Mouse (Mus musculus) G1E (cell line): ENCODE results near the gene Mcm9. TPM values are rescaled to one million over a fixed set of nuclear protein-coding genes. Genes with fewer than 3 reads are reported as not detected.

Source experiments
- ATAC-seq: 2 replicates; pipeline ENCODE4 v1.8.0; 2016; ENCODE audit warnings: mild to moderate bottlenecking; ENCODE audit not compliant: insufficient number of reproducible peaks, poor library complexity, low FRiP score, severe bottlenecking; ENCODE audit errors: extremely low read depth
- DNase-seq: peaks from one replicate; pipeline ENCODE4 v3.0.0; 2012; ENCODE audit warnings: low spot score
- H3K27me3 ChIP-seq: 2 replicates; pipeline ENCODE4 v1.6.1; 2012; ENCODE audit warnings: mild to moderate bottlenecking, low read length, inconsistent platforms; ENCODE audit not compliant: insufficient read depth
- H3K36me3 ChIP-seq: replicated peaks from 2 replicates; pipeline ENCODE3; 2012; ENCODE audit warnings: mild to moderate bottlenecking, inconsistent platforms
- H3K4me1 ChIP-seq: 2 replicates; pipeline ENCODE4 v1.6.1; 2012; ENCODE audit warnings: low read depth, low read length, inconsistent platforms, mixed read lengths; ENCODE audit not compliant: insufficient read depth
- H3K4me3 ChIP-seq: 2 replicates; pipeline ENCODE4 v1.5.1; 2012; ENCODE audit warnings: low read depth, mild to moderate bottlenecking, inconsistent platforms, low read length, moderate library complexity, mixed read lengths
- H3K9me3 ChIP-seq: replicated peaks from 2 replicates; pipeline ENCODE4 v1.6.1; 2012; ENCODE audit warnings: inconsistent platforms
- CTCF ChIP-seq: IDR thresholded peaks from 2 replicates; pipeline ENCODE4 v1.5.1; 2012; ENCODE audit warnings: low read depth, low read length, inconsistent platforms, mixed read lengths
- GATA1 ChIP-seq: IDR thresholded peaks from 2 replicates; pipeline ENCODE4 v1.6.1; 2012; ENCODE audit warnings: borderline replicate concordance, low read length, inconsistent platforms, mixed read lengths
- GATA2 ChIP-seq: IDR thresholded peaks from 2 replicates; pipeline ENCODE4 v1.6.1; 2012; ENCODE audit warnings: low read depth, low read length, inconsistent platforms, borderline replicate concordance
- POLR2AphosphoS5 ChIP-seq: IDR thresholded peaks from 2 replicates; pipeline ENCODE4 v1.6.1; 2012; ENCODE audit warnings: low read depth, low read length, inconsistent platforms; ENCODE audit not compliant: insufficient replicate concordance
- TAL1 ChIP-seq: conservative IDR thresholded peaks from 2 replicates; pipeline ENCODE4 v1.6.1; 2012; ENCODE audit warnings: low read depth, low read length, inconsistent platforms, mixed read lengths
- polyA plus RNA-seq: library from polyadenylated mRNA; stranded (reverse); fragments of >175 nt; gene quantifications from 2 replicates; pipeline ENCODE4 v1.2.3, GENCODE M21; 2012
- total RNA-seq, 2 experiments: library from RNA; stranded (forward) in 1 of 2; stranded (reverse) in 1 of 2; fragments of 200-1000 nt in 1 of 2; fragments of >200 nt in 1 of 2; fragmentation: Nextera tagmentation in 1 of 2; gene quantifications; 2 replicates each; pipeline ENCODE4 v1.2.3; 2014 to 2017

The Mcm9 gene
- total and polyA plus RNA-seq, 3 experiments: 2.4 to 10.8 (median 8.7) TPM

DNA sequence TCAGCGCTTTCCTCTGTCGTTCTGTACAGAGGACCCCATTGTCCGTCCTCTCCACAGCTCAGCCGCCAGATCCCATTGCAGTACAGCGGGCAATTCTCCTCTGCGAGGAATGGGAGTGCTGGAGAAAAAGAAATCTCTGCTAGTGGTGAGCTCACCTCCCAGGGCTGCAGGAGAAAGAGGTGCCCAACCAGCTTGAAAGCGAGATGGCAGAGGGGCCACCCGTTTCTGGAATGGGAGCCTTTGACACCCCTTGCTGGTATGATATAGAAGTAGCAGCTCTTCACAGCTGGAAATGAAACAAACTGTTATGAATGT, 111.7 kb downstream of the Mcm9 start:
- Histone ChIP-seq H3K27me3 (no peaks in the 10 kb centered on the region), H3K4me3 (no peak overlapping the region), H3K9me3 (no peaks in the 10 kb centered on the region), H3K4me1 (no peaks in the 10 kb centered on the region), H3K36me3 (no peaks in the 10 kb centered on the region)
- ATAC-seq (no peak), DNase-seq (no peak)
- TF ChIP-seq GATA2 (no peak), TAL1 (no peak), POLR2AphosphoS5 (no peak), GATA1 (no peak), CTCF (no peak)

DNA sequence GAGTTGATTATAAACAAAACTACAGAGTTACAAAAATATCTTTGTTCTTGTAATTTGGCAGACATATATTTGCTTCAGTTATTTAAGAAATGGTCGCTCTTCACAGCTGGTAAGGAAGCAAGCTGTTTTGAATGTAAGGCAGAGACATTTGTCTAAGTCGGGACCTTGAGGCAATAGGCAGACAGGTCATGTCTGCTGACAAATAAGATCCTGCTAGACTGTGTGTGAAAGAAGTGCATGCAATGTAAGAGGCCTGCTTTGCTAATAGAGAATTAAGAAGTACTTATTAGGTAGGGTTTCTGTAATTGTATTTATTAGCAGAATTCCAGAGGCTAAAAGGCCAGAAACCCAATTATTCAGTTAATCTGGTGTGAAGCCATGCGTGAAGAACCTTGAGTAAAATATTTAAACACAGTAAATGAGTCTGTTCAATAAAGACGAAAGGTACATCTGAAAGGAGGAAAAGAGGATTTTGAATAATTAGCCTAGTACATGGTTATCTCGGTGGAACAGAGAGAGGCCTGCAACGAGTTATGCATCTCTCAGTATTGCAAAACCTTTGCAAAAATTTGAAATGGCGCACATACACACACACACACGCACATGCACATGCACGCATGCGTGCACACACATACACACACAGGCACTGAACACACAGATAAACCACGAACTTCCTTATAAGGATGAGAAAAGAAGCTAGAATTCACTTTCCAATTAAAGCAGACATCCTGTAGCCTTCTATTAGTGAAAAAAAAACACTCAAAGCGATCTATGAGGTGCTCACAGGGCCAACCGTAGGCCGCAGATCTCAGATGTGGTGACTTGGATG, 112.3 kb downstream of the Mcm9 start:
- Histone ChIP-seq H3K4me3 (no peak overlapping the region), H3K9me3 (no peaks in the 10 kb centered on the region), H3K36me3 (no peaks in the 10 kb centered on the region), H3K27me3 (no peaks in the 10 kb centered on the region), H3K4me1 (no peaks in the 10 kb centered on the region)
- DNase-seq (no peak), ATAC-seq (no peak)
- no peak for TF ChIP-seq POLR2AphosphoS5
- TF ChIP-seq GATA2: no peak
- TF ChIP-seq CTCF: no peak
- no peak for TF ChIP-seq GATA1
- no peak for TF ChIP-seq TAL1

GRCm38 (mm10) chr10:53512491-53512890, 117.7 kb downstream of the Mcm9 start:
- H3K36me3 ChIP-seq: no peaks in the 10 kb centered on the region

GRCm38 (mm10) chr10:53509158-53509773, 121.0 kb downstream of the Mcm9 start:
- no peaks in the 10 kb centered on the region for H3K4me1 ChIP-seq
- DNase-seq (no peak), ATAC-seq (no peak)
- H3K4me3 ChIP-seq: no peak overlapping the region
- TF ChIP-seq POLR2AphosphoS5 (no peak), CTCF (no peak), TAL1 (no peak), GATA1 (no peak), GATA2 (no peak)
- no peaks in the 10 kb centered on the region for H3K9me3 ChIP-seq
- no peaks in the 10 kb centered on the region for H3K27me3 ChIP-seq
- H3K36me3 ChIP-seq: no peaks in the 10 kb centered on the region

More at GRCm38 (mm10) chr10:53512491-53512890, 117.7 kb downstream of the Mcm9 start:
- TF ChIP-seq POLR2AphosphoS5: no peak
- no peak for TF ChIP-seq GATA2
- TF ChIP-seq GATA1: no peak
- no peak for TF ChIP-seq TAL1
- TF ChIP-seq CTCF: no peak
- DNase-seq: no peak
- Histone ChIP-seq H3K4me1 (no peaks in the 10 kb centered on the region), H3K4me3 (no peak overlapping the region), H3K27me3 (no peaks in the 10 kb centered on the region), H3K9me3 (no peaks in the 10 kb centered on the region)
- ATAC-seq: no peak

GRCm38 (mm10) chr10:53508676-53509075, 121.6 kb downstream of the Mcm9 start:
- no peak for ATAC-seq
- H3K4me3 ChIP-seq: no peak overlapping the region
- TF ChIP-seq TAL1 (no peak), GATA1 (no peak)
- no peak for DNase-seq
- no peaks in the 10 kb centered on the region for H3K4me1 ChIP-seq
- H3K27me3 ChIP-seq: no peaks in the 10 kb centered on the region
- no peaks in the 10 kb centered on the region for H3K36me3 ChIP-seq
- no peaks in the 10 kb centered on the region for H3K9me3 ChIP-seq

DNA sequence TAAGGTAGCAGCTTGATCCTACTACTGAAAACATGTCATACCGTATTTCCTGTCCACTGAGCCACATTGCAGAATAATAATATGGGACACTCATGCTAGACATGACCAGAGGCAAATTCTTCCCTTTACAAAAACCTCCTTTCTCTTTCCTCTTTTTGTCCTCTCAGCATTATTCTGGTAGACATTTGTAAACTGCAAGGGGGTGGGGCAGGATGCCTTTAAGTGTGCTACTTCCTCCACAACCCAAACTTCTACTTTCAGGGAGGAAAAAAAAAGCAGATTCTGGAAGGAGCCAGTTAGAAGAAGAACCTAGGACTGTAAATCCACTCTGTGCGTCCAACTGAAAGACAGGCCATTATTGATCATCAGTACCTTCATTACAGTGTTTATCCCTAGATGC, 124.7 kb downstream of the Mcm9 start:
- no peaks in the 10 kb centered on the region for H3K36me3 ChIP-seq
- H3K27me3 ChIP-seq: no peaks in the 10 kb centered on the region
- DNase-seq (no peak), ATAC-seq (no peak)
- no peaks in the 10 kb centered on the region for H3K9me3 ChIP-seq
- TF ChIP-seq GATA1 (no peak), POLR2AphosphoS5 (no peak), TAL1 (no peak), CTCF (no peak), GATA2 (no peak)
- H3K4me3 ChIP-seq: no peak overlapping the region
- no peaks in the 10 kb centered on the region for H3K4me1 ChIP-seq

- ATAC-seq: no peak
- Histone ChIP-seq H3K9me3 (no peaks in the 10 kb centered on the region), H3K27me3 (no peaks in the 10 kb centered on the region), H3K36me3 (no peaks in the 10 kb centered on the region), H3K4me3 (no peak overlapping the region), H3K4me1 (no peaks in the 10 kb centered on the region)
- DNase-seq: no peak
- TF ChIP-seq GATA2: no peak
- no peak for TF ChIP-seq TAL1
- no peak for TF ChIP-seq POLR2AphosphoS5
- TF ChIP-seq GATA1: no peak
- no peak for TF ChIP-seq CTCF
Observed at GRCm38 (mm10) chr10:53505069-53505468, 125.2 kb downstream of the Mcm9 start.
